Mouse (Mus musculus): Measurements from ENCODE around the gene Tdrd3.
A peak's percentile ranks its signal among the peaks of the same experiment; 100 is the strongest.

The Tdrd3 gene

DNA sequence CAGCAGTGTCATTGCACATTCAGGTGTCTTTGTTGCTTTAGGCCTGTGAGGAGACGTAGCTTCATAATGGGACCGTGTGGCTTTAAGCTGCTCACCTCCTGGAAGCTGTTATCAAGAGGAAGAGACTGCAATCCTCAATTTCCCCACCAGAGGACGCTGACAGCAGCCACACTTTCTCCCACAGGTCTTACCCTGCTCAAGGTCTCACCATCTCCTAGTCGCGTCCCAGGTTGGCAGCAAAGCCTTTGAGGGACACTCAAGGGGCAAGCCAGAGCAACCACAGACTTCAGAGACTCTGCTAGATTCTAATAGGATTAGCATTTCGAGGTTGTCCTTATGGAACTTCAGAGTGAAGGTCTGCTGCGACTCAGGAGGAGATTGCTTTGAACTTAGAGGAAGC lies 149.8 kb downstream of the Tdrd3 start:
- DNase-seq (ENCODE audit: extremely low read depth, low read depth) = peak; percentile 62

DNA sequence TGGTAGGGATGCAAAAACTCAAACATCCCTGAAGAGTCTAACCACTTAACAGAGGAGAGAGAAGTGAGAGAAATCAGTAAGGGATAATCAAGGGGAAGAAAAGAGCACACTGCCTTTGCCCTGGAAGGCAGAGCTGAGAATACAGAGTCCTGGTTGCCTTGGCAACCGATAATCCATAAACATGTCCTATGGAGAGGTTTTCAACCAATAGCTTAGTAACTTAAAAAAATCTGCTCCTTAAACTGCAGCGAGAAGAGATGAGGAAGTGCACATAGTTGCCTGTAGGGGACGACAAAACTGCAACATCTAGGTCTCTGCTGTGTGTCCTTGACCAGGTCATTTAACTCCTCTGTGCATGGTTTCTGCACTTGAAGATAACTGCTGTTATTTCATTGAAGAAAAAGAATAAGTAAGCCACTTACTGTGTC lies 150.6 kb downstream of the Tdrd3 start:
- DNase-seq (ENCODE audit: extremely low read depth, low read depth) = peak; percentile 80

DNA sequence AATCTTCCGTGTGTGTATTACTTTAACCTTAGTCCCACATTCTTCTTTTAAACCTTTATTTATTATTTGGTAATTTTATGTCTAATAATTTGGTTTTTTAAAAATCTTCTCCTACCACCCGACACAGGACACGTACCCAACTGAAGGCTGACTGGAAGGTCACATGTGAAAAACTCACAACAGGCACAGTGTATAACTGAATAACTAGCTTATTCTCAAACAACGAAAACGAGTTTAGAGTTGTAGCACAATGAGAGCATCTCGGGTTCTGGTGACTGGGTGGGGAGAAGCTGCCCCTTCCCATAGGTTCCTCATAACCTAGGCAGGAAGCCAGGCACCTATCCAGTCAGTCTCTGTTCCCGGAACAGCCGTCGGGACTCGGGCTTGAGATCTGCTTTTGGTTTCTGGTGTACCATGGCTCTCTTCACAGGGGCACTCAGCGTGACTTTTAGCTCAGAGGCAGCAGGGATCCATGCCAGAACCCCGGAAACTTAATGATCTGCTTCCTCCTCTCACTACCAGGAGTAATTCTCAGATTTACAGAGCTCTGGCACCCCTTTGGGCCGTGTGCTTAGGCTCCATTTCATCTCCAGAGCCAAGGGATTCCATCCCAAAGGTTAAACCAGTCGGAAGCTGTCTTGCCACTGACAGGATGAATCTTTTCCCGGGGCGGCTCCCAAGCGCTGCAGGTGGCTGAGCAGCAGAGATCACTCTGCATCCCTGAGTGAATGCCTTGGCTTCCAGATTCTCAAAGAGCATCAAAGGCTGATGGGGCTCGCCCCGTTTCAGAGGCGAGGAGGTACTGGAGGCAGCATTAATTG lies 151.4 kb downstream of the Tdrd3 start:
- peak; percentile 55 for DNase-seq (ENCODE audit: extremely low read depth, low read depth)

DNA sequence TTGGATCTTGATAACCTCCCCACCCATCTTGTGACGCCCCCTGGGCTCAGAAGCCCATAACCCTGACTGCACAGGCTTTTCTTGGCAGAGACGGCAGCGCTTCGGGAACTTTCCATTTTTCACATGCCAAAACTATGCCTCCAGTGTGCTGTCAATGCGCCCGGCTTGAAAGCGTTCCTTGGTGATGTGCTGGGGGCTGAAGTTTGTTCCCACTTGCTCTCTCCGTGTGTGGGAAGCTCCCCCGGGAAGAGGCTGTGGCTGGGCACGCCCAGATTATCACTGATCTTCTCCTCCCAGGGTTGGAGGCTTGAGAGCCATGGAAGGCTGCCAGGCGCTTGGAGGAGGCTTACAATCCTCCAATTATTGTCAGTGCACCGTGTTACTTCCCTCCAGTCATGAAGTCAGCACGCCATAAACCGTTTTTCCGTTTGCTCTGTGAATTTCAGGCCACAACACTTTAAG lies 152.0 kb downstream of the Tdrd3 start:
- peak; percentile 38 for DNase-seq (ENCODE audit: extremely low read depth, low read depth)

DNA sequence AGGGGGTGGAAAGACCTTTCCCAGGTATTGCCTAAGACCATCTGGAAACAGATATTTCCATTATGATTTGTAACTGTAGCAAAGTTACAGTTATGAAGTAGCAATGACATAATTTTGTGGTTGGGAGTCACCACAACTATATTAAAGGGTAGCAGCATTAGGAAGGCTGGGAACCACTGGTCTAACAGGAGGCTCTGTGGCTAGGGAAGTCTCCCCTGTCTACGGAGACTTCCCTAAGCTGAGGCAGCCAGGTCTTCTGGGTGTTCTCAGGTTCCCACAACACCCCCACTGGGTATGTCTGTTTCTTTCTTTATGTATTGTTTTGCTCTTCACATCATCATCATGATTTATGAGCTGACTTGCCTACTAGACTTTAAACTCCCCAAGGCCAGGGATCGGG lies 153.0 kb downstream of the Tdrd3 start:
- no peak for DNase-seq (ENCODE audit: extremely low read depth, low read depth)

DNA sequence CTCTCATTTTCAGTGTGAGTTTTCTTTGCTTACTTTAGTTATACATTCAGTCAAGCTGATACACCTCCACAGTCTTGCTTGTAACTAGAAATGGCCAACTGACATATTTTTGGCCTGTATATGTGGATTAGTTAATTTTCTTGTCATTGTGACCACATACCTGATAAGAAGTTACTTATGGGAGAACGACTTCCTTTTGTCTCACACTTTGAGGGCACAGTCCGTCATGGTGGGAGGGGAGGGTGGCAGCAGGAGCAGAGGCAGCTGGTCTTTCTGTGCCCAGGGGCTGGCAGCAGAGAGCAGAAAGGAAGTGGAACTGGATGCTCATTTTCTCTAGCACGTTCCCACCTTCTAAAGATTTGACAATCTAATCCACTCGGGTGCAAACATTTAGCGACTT lies 156.0 kb downstream of the Tdrd3 start:
- DNase-seq (ENCODE audit: extremely low read depth, low read depth) = no peak

DNA sequence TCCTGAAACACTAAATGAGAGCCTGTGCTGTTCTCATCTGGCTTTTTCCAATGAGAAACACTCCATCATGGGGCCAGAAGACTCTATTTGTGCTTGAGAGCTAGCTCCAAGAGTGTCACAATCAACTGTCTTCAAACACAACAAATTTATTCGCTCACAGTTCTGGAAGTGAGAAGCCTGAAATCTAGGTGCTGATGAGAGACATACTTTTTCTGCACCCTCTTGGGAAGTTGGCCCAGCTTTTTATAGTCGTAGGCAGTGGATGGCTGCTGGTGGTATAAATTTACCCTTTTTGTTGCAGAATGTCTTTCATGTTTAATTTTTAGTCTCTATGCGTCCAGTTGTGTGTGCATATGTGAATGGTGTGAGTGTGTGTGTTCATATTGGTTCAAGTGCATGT lies 166.2 kb downstream of the Tdrd3 start:
- DNase-seq (ENCODE audit: extremely low read depth, low read depth) = no peak
